Mouse (Mus musculus) liver, embryonic 14.5 days (tissue): ENCODE measurements at regions not wholly inside any gene's neighbourhood (a gene's known extent, or its start where the extent isn't known, plus 50 kb on each side); places are given as distances from the start of the nearest gene placed in this dataset.
"Not testable (repeated sequence)": the region's sequence is repeated elsewhere in the genome, so short reads cannot be mapped to it uniquely, and the experiment has no call there.

Experiments
- CTCF ChIP-seq: IDR thresholded peaks from 2 replicates; pipeline ENCODE4 v1.5.1; 2016; ENCODE audit warnings: antibody characterized with exemption, low read depth, control low read depth
- EP300 ChIP-seq: IDR thresholded peaks from 2 replicates; pipeline ENCODE4 v1.6.1; 2016; ENCODE audit warnings: antibody characterized with exemption, low read depth

- not testable (repeated sequence) for TF ChIP-seq CTCF, EP300
Observed at GRCm38 (mm10) chr6:12835079-12835478, 85.9 kb upstream of the Thsd7a start.
